Mouse (Mus musculus) heart, postnatal 0 days (tissue): ENCODE results near the gene Zbtb5.

ENCODE experiments used
- CTCF ChIP-seq: IDR thresholded peaks from 2 replicates; pipeline ENCODE4 v1.5.1; 2016; ENCODE audit warnings: antibody characterized with exemption, control low read depth, low read depth
- EP300 ChIP-seq: IDR thresholded peaks from 2 replicates; pipeline ENCODE4 v1.6.1; 2016; ENCODE audit warnings: antibody characterized with exemption, low read depth

GRCm38 (mm10) chr4:44979794-44980338, 32.3 kb downstream of the Zbtb5 start:
- TF ChIP-seq CTCF (no peak), EP300 (no peak)
